Mouse (Mus musculus) MN1 (cell line): ENCODE results near the gene Gabrg1.

ENCODE experiments used
- DNase-seq: peaks from one replicate; pipeline ENCODE4 v3.0.0-alpha.2; 2016; ENCODE audit warnings: low spot score

Gene Gabrg1

GRCm38 (mm10) chr5:70842192-70843095 lies at the start of gene Gabrg1:
Gene Gabrg1, minus strand, starts transcription at chr5:70842617.
- DNase-seq, result no peak

- no peak for DNase-seq
These were observed 41.6 kb upstream of the Gabrg1 start for GRCm38 (mm10) chr5:70884026-70884425.

GRCm38 (mm10) chr5:70870081-70870480 lies 27.7 kb upstream of the Gabrg1 start:
- no peak for DNase-seq

- DNase-seq, result no peak
These were observed 798 bp upstream of the Gabrg1 start for GRCm38 (mm10) chr5:70843096-70843734.

GRCm38 (mm10) chr5:70818681-70819080 lies 23.7 kb downstream of the Gabrg1 start:
- DNase-seq, result no peak

GRCm38 (mm10) chr5:70736156-70736555 lies 106.3 kb downstream of the Gabrg1 start:
- no peak for DNase-seq

GRCm38 (mm10) chr5:70704361-70704760 lies 138.1 kb downstream of the Gabrg1 start:
- no peak for DNase-seq
